Mouse (Mus musculus) forebrain, postnatal 0 days (tissue): ENCODE data around the gene Eps15. TPM values are rescaled to one million over a fixed set of nuclear protein-coding genes. Genes with fewer than 3 reads are reported as not detected.

Experiments
- ATAC-seq: fragments of 200-750 bp; cut with Nextera tagmentation; 2 replicates; pipeline ENCODE4 v1.8.0; 2017; ENCODE audit warnings: mild to moderate bottlenecking, moderate library complexity
- DNase-seq: peaks from one replicate; pipeline ENCODE4 v3.0.0-alpha.2; 2015
- H3K27ac ChIP-seq: fragments of 300-500 bp; sonication (generic); 2 replicates; pipeline ENCODE4 v1.5.1; 2014; ENCODE audit warnings: low read depth, mild to moderate bottlenecking, antibody characterized with exemption, low read length, moderate library complexity, mixed read lengths
- H3K27me3 ChIP-seq: fragments of 300-500 bp; sonication (generic); 2 replicates; pipeline ENCODE4 v1.6.1; 2014; ENCODE audit warnings: mild to moderate bottlenecking, low read length, mixed read lengths; ENCODE audit not compliant: insufficient read depth
- H3K36me3 ChIP-seq: fragments of 300-500 bp; sonication (generic); 2 replicates; pipeline ENCODE4 v1.6.1; 2014; ENCODE audit warnings: mild to moderate bottlenecking, moderate library complexity; ENCODE audit not compliant: insufficient read depth
- H3K4me1 ChIP-seq: fragments of 300-500 bp; sonication (generic); 2 replicates; pipeline ENCODE4 v1.6.1; 2014; ENCODE audit warnings: antibody characterized with exemption; ENCODE audit not compliant: insufficient read depth
- H3K4me2 ChIP-seq: fragments of 300-500 bp; sonication (generic); 2 replicates; pipeline ENCODE4 v1.6.1; 2014; ENCODE audit warnings: low read depth, mild to moderate bottlenecking, moderate library complexity
- H3K4me3 ChIP-seq: fragments of 300-500 bp; sonication (generic); 2 replicates; pipeline ENCODE4 v1.5.1; 2014; ENCODE audit warnings: low read depth, low read length, mixed read lengths
- H3K9ac ChIP-seq: fragments of 300-500 bp; sonication (generic); 2 replicates; pipeline ENCODE4 v1.6.1; 2014; ENCODE audit warnings: mild to moderate bottlenecking
- H3K9me3 ChIP-seq: fragments of 300-500 bp; sonication (generic); 2 replicates; pipeline ENCODE4 v1.6.1; 2016; ENCODE audit warnings: low read length
- CTCF ChIP-seq: sonication (generic); IDR thresholded peaks from 2 replicates; pipeline ENCODE4 v1.5.1; 2016; ENCODE audit warnings: antibody characterized with exemption, control low read depth, low read depth
- WGBS: fragments of 180-500 bp; shearing (Covaris S2); extraction: QIAGEN DNeasy Blood & Tissue Kit; methylation state at CpG from one replicate; pipeline ENCODE4 v1.1.7; 2014; 5-methylcytosine and 5-hydroxymethylcytosine counted together
- polyA plus RNA-seq: library from polyadenylated mRNA; unstranded; fragments of >200 nt; fragmentation: Nextera tagmentation; extraction: Ambion mirVana; gene quantifications from 2 replicates; pipeline ENCODE4 v1.2.1, GENCODE M21; 2015
- total RNA-seq: library from RNA; depleted of rRNA; stranded (reverse); fragments of >200 nt; gene quantifications from 2 replicates; pipeline ENCODE4 v1.2.3, GENCODE M21; 2014

Gene Eps15
- total and polyA plus RNA-seq, 2 experiments from 2014 or later = 42.6 to 108 TPM

DNA sequence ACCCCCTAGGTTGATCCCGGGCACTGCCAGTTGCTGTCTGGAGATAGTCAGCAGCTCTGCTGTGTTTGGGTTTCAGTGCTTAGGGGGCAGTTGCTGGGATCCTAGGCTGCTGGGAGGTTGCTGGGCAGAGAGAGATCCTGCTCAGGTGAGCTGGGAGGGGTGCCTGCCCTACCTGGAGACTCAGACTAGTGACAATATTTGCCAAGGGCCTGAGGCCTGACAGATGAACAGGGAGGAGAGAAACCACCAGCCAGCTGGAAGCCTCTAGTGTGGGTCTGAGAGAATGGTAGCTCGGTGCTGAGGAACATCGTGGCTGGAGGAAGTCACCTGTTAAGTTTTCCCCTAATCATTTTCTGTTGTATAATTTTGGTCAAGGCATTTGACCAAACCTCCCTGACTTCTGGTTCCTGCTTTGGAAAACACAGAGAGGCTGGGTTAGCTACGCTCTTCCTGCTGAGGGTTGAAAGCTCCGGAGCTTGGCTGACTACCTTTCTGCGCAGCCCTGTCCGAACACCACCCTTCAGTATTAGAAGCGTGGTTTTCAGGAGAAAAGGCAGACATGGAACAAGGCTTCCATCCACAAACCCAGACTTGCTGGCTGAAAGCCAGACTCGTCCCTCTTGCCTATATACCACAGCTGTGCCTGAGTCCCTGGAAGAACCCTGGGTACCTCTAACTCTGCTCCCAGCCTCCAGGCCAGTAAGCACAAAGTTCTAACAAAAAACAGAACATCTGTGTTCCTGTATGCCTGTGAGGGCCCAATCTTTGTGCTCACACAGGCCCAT is 127.8 kb downstream of the Eps15 start:
- no peak for TF ChIP-seq CTCF
- no peak overlapping the region for H3K27ac ChIP-seq
- H3K9me3 ChIP-seq = no peaks in the 10 kb centered on the region
- H3K4me2 ChIP-seq = peak overlapping the region; percentile 99
- WGBS = 82% methylated on average over 9 of the region's 9 CpGs
- 0 out of 2 replicates have a peak, but pooled peaks cover 3% of the 10 kb centered on the region for H3K4me1 ChIP-seq
- DNase-seq = no peak
- H3K27me3 ChIP-seq = no peaks in the 10 kb centered on the region
- H3K36me3 ChIP-seq = no peaks in the 10 kb centered on the region
- no peak for ATAC-seq
- H3K9ac ChIP-seq = no peak overlapping the region
- H3K4me3 ChIP-seq = no peak overlapping the region

DNA sequence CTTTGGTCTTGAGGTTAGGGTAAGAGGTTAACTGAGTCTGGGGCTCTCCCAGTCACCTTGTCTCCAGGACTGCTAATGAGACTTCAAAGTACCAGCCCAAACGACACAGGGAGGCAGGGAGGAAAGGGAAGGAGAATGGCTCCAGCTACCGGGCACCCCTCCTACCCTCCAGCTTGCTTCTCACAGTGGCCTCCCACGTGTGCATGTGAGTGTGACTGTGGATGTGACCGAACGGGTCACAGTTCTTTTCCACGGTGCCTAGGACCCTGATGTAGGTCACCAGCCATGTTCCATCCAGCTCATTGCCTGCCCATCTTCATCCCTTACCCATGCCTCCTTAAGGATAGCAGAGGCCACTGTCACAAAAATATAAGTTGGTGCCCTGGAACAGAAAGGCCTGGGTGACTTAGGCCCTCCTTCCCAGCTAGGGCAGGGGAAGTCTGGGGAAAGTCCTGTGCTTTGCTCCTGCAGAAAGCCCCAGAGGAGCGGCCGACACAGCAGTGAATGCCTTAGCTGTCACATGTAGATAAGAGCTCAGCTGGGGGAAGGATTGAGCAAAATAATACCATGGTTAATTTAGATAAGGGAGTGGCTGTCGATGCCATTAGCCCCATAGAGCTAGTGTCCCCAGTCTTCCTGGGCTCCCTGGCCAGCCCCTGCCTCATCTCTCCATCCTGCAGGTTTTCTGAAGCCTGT is 130.8 kb downstream of the Eps15 start:
- no peak for TF ChIP-seq CTCF
- no peak overlapping the region for H3K27ac ChIP-seq
- DNase-seq (no peak), ATAC-seq (no peak)
- no peaks in the 10 kb centered on the region for H3K36me3 ChIP-seq
- H3K4me1 ChIP-seq = 0 out of 2 replicates have a peak, but pooled peaks cover 3% of the 10 kb centered on the region
- no peak overlapping the region for H3K4me3 ChIP-seq
- H3K9me3 ChIP-seq = no peaks in the 10 kb centered on the region
- H3K27me3 ChIP-seq = no peaks in the 10 kb centered on the region
- no peak overlapping the region for H3K9ac ChIP-seq
- no peak overlapping the region for H3K4me2 ChIP-seq
- 80% methylated on average over 9 of the region's 9 CpGs for WGBS

DNA sequence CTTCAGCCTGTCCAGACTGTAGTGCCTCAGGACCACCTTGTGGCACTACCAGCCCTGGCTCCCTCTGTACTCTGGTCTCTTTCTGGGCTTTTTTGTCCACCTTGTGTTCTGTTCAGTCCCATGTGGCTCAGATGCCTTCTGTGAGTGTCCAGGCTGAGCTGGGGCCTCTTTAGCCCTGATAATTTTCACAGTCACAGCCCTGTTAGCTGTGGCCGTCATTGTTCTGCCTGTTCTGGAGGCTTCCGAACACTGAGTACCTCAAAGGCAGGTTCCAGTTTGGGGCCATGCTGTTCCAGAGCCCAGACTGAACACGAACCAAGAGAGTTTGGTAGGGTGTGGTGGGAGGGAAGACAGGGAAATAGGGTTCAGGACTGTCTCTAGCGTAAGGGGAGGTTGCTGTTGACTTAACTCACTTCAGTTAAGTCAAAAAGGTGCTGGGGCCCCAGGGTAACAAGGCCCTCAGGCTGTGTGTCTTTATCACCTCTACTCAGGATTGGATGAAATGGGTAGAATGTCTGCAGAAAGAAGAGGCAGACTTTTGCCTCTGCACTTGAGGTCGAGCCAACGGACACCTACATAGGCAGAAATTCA is 131.4 kb downstream of the Eps15 start:
- TF ChIP-seq CTCF = no peak
- H3K4me3 ChIP-seq = no peak overlapping the region
- no peaks in the 10 kb centered on the region for H3K9me3 ChIP-seq
- no peak overlapping the region for H3K4me2 ChIP-seq
- H3K4me1 ChIP-seq = no peaks in the 10 kb centered on the region
- ATAC-seq = no peak
- DNase-seq = no peak
- WGBS = 90% methylated on average over 6 of the region's 6 CpGs
- no peak overlapping the region for H3K9ac ChIP-seq
- no peaks in the 10 kb centered on the region for H3K36me3 ChIP-seq
- H3K27ac ChIP-seq = no peak overlapping the region
- H3K27me3 ChIP-seq = no peaks in the 10 kb centered on the region

DNA sequence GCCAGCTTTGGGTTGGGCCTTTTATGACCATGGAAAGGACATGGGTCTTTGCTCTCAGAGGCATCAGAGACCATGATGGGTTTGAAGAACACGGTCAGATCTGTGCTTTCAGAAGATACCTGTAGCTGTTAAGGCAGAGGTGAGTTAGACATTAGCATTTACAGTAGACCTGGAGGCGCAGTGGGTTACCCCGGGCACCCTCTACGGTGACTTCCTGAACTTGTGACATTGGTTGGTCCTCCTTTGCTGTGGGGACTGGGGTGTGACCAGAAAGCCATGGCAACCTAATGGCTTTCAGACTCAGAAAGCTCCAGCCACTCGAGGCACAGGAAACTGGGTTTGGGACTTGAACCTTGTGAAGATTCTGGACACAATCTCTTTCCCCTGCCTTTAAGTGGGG is 132.2 kb downstream of the Eps15 start:
- WGBS = 95% methylated on average over 5 of the region's 5 CpGs
- H3K4me2 ChIP-seq = no peak overlapping the region
- no peak for TF ChIP-seq CTCF
- no peak for DNase-seq
- H3K4me3 ChIP-seq = no peak overlapping the region
- H3K36me3 ChIP-seq = no peaks in the 10 kb centered on the region
- ATAC-seq = no peak
- H3K27me3 ChIP-seq = no peaks in the 10 kb centered on the region
- H3K9ac ChIP-seq = no peak overlapping the region
- H3K9me3 ChIP-seq = no peaks in the 10 kb centered on the region
- H3K4me1 ChIP-seq = no peaks in the 10 kb centered on the region
- H3K27ac ChIP-seq = no peak overlapping the region

DNA sequence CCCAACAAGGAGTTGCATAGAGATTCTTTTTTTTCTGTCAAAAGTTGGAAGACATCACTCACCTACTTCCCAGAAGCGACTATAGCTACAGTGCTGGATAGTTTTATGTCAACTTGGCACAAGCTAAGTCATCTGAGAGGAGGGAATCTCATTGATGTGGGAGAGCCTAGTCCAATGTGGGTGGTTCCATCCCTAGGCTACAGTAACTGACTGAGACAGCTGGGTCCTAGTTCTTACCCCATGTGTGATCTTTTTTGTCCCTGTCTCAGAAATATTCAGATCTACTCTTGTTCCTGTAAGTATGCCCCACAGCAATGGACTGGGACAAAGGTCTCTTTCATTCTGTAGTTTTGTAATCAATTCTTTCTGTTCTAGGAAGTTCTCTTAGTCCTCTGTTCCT is 137.9 kb downstream of the Eps15 start:
- Histone ChIP-seq H3K9ac (no peak overlapping the region), H3K36me3 (no peaks in the 10 kb centered on the region), H3K27ac (no peak overlapping the region), H3K4me3 (no peak overlapping the region), H3K4me2 (no peak overlapping the region), H3K27me3 (no peaks in the 10 kb centered on the region), H3K9me3 (no peaks in the 10 kb centered on the region), H3K4me1 (no peaks in the 10 kb centered on the region)
- WGBS = 81% methylated on average over 1 of the region's 1 CpGs
- ATAC-seq (no peak), DNase-seq (no peak)
- no peak for TF ChIP-seq CTCF

DNA sequence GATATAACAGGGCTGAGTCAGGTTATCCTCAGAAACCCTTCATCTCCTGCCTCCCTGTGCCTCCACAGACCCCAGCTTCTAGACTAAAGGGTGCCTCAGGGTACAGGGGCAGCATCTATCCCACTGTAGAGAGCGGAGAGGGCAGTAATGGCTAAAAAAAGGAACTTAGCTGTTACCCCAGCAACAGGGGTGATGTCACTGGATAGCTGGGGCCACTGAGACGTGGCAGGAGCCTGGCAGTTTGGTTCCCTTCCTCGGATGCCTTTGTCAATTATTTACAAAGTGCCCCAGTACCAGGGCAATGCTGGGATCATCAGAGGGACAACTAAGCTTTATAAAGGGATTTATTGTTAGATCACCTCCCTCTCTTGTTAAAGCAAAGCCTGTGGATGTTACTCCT is 138.9 kb downstream of the Eps15 start:
- Histone ChIP-seq H3K4me1 (no peaks in the 10 kb centered on the region), H3K9ac (no peak overlapping the region), H3K4me3 (no peak overlapping the region), H3K27me3 (no peaks in the 10 kb centered on the region), H3K9me3 (no peaks in the 10 kb centered on the region), H3K4me2 (no peak overlapping the region), H3K36me3 (no peaks in the 10 kb centered on the region), H3K27ac (no peak overlapping the region)
- ATAC-seq (no peak; the same call in 1 of the 2 replicates), DNase-seq (no peak)
- WGBS = 14% methylated on average over 3 of the region's 3 CpGs
- no peak for TF ChIP-seq CTCF

DNA sequence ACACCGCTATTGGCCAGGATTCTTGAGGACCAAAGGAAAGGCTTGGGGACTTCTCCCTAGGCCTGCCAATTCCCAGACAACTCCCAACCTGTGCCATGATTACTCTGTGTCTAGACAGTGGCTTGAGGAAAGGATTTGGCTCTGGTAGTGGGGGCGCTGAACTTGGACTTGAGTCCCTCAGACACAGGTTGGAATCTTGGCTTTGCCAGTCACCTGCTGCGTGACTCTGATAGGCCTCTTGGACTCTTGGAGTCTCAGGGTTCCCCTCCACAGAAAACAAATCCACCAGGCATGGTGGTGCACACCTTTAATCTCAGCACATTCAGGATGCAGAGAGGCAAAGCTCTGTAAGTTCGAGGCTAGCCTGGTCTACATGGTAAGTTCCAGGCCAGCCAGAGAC is 139.5 kb downstream of the Eps15 start:
- DNase-seq = no peak
- Histone ChIP-seq H3K9me3 (no peaks in the 10 kb centered on the region), H3K4me2 (no peak overlapping the region), H3K36me3 (no peaks in the 10 kb centered on the region), H3K4me3 (no peak overlapping the region), H3K4me1 (no peaks in the 10 kb centered on the region), H3K27ac (no peak overlapping the region), H3K9ac (no peak overlapping the region), H3K27me3 (no peaks in the 10 kb centered on the region)
- WGBS = 86% methylated on average over 4 of the region's 4 CpGs
- ATAC-seq = no peak
- no peak for TF ChIP-seq CTCF
